In genomic region chr11:69837604-69837951, GRCm38 (mm10) we compare ENCODE assay signal across 8 mouse cellular contexts. TPM values are rescaled to one million over a fixed set of nuclear protein-coding genes. Genes with fewer than 3 reads are reported as not detected.
A peak's percentile ranks its signal among the peaks of the same experiment; 100 is the strongest.
DNase-seq lines count a peak whose midpoint lies in the region; ATAC-seq lines count a peak whose summit lies in the region.

Nlgn2 (minus strand) TSS chr11:69837784.

- H3K9ac ChIP-seq in kidney, embryonic 16.5 days (replicated peaks; ENCODE audit: low read length), result peak within 1 kb of the TSS; percentile 76
- peak within 1 kb of the TSS; percentile 78 for H3K9ac ChIP-seq in embryonic facial prominence, embryonic 15.5 days
- peak within 1 kb of the TSS; percentile 72 for H3K9ac ChIP-seq in intestine, embryonic 15.5 days

- 1% methylated on average over 32 of the region's 32 CpGs for WGBS in kidney, embryonic 16.5 days
- under 1% methylated on average over 32 of the region's 32 CpGs for WGBS in embryonic facial prominence, embryonic 15.5 days
- under 1% methylated on average over 32 of the region's 32 CpGs for WGBS in intestine, embryonic 15.5 days

- peak within 1 kb of the TSS; percentile 98 for H3K4me2 ChIP-seq in kidney, embryonic 16.5 days (replicated peaks; ENCODE audit: low read depth, low read length)
- H3K4me2 ChIP-seq in embryonic facial prominence, embryonic 15.5 days (replicated peaks), result peak within 1 kb of the TSS; percentile 84
- peak within 1 kb of the TSS; percentile 92 for H3K4me2 ChIP-seq in intestine, embryonic 15.5 days (replicated peaks)

- no peak; the same call in 1 of the 2 replicates for ATAC-seq in kidney, embryonic 16.5 days (ENCODE audit: low FRiP score, low TSS enrichment)
- ATAC-seq in embryonic facial prominence, embryonic 15.5 days (ENCODE audit: insufficient number of reproducible peaks, low FRiP score, low TSS enrichment, low read depth), result peak; percentile 79
- peak; percentile 74 for ATAC-seq in intestine, embryonic 15.5 days

- peaks cover 46% of the 10 kb centered on the region for H3K4me1 ChIP-seq in kidney, embryonic 16.5 days (ENCODE audit: insufficient read depth, low read length)
- H3K4me1 ChIP-seq in embryonic facial prominence, embryonic 15.5 days, result peaks cover 49% of the 10 kb centered on the region
- peaks cover 37% of the 10 kb centered on the region for H3K4me1 ChIP-seq in intestine, embryonic 15.5 days (replicated peaks)
- peaks cover 54% of the 10 kb centered on the region for H3K4me1 ChIP-seq in megakaryocyte, embryonic 14.5 days

- peak within 1 kb of the TSS; percentile 93 for H3K27ac ChIP-seq in kidney, embryonic 16.5 days (ENCODE audit: low read length)
- peak within 1 kb of the TSS; percentile 90 for H3K27ac ChIP-seq in embryonic facial prominence, embryonic 15.5 days (replicated peaks)
- peak within 1 kb of the TSS; percentile 87 for H3K27ac ChIP-seq in intestine, embryonic 15.5 days

- no peak for DNase-seq in kidney, adult 11 months
- DNase-seq in adrenal gland, adult 2 months, result no peak
- no peak for DNase-seq in B cell, adult 2 months
- DNase-seq in right cerebral cortex, postnatal 36 days (ENCODE audit: low spot score in 2 of 2), result no peak

- no peaks in the 10 kb centered on the region; the same call in 1 of the 2 replicates for H3K27me3 ChIP-seq in kidney, embryonic 16.5 days (ENCODE audit: insufficient read depth, low read length)
- H3K27me3 ChIP-seq in embryonic facial prominence, embryonic 15.5 days, result no peaks in the 10 kb centered on the region
- no peaks in the 10 kb centered on the region for H3K27me3 ChIP-seq in intestine, embryonic 15.5 days (replicated peaks)
- peaks cover 45% of the 10 kb centered on the region for H3K27me3 ChIP-seq in megakaryocyte, embryonic 14.5 days (replicated peaks)

- peak within 1 kb of the TSS; percentile 66 for H3K4me3 ChIP-seq in kidney, embryonic 16.5 days (ENCODE audit: low read length)
- H3K4me3 ChIP-seq in embryonic facial prominence, embryonic 15.5 days (replicated peaks), result peak within 1 kb of the TSS; percentile 72
- peak within 1 kb of the TSS; percentile 71 for H3K4me3 ChIP-seq in intestine, embryonic 15.5 days (replicated peaks)
- peak within 1 kb of the TSS; percentile 93 for H3K4me3 ChIP-seq in megakaryocyte, embryonic 14.5 days (replicated peaks)

- H3K36me3 ChIP-seq in kidney, embryonic 16.5 days (ENCODE audit: insufficient read depth, low read length), result 0 out of 2 replicates have a peak, but pooled peaks cover 9% of the 10 kb centered on the region
- peaks cover 10% of the 10 kb centered on the region for H3K36me3 ChIP-seq in embryonic facial prominence, embryonic 15.5 days
- H3K36me3 ChIP-seq in intestine, embryonic 15.5 days, result no peaks in the 10 kb centered on the region
- H3K36me3 ChIP-seq in megakaryocyte, embryonic 14.5 days (replicated peaks; ENCODE audit: low read length), result peaks cover 11% of the 10 kb centered on the region

- H3K9me3 ChIP-seq in kidney, embryonic 16.5 days (ENCODE audit: low read length), result no peaks in the 10 kb centered on the region
- H3K9me3 ChIP-seq in embryonic facial prominence, embryonic 15.5 days (replicated peaks), result no peaks in the 10 kb centered on the region
- no peaks in the 10 kb centered on the region for H3K9me3 ChIP-seq in intestine, embryonic 15.5 days
- H3K9me3 ChIP-seq in megakaryocyte, embryonic 14.5 days, result no peaks in the 10 kb centered on the region

RNA-seq across cellular contexts. Expression of gene Nlgn2, which starts in this region (rescaled TPM):
- polyA plus RNA-seq in kidney, embryonic 16.5 days (2015; fragmentation: Nextera tagmentation; extraction: Ambion mirVana), result 6.0 and 6.6 TPM in 2 replicates
- 10 to 100 TPM; 14.6 to 21.8 TPM for total RNA-seq in adrenal gland, adult 2 months (2021)
- polyA plus RNA-seq in adrenal gland, adult 2 months (2012; rRNA removed), result 55.0 and 58.6 TPM in 2 replicates
- 10.6 and 11.6 TPM in 2 replicates for polyA plus RNA-seq in embryonic facial prominence, embryonic 15.5 days (2015; fragmentation: Nextera tagmentation; extraction: Ambion mirVana)
- 5.2 and 5.3 TPM in 2 replicates for polyA plus RNA-seq in intestine, embryonic 15.5 days (2015; fragmentation: Nextera tagmentation; extraction: Ambion mirVana)
- polyA plus RNA-seq in megakaryocyte, embryonic 14.5 days (2012; ENCODE audit: insufficient read depth, low replicate concordance), result 4.9 and 17.7 TPM in 2 replicates
